Comparison of ENCODE assay signal across 7 mouse cellular contexts in genomic region chr8:44938643-44938979, GRCm38 (mm10). TPM values are rescaled to one million over a fixed set of nuclear protein-coding genes. Genes with fewer than 3 reads are reported as not detected.
A peak's percentile ranks its signal among the peaks of the same experiment; 100 is the strongest.
DNase-seq lines count a peak whose midpoint lies in the region; ATAC-seq and TF ChIP-seq lines count a peak whose summit lies in the region.

No protein-coding gene starts in this region.

- no peaks in the 10 kb centered on the region for H3K27me3 ChIP-seq in lung, embryonic 14.5 days (ENCODE audit: insufficient read depth, low read length)
- H3K27me3 ChIP-seq in forebrain, embryonic 10.5 days (ENCODE audit: poor library complexity, severe bottlenecking): peaks cover 2% of the 10 kb centered on the region
- H3K27me3 ChIP-seq in limb, embryonic 10.5 days (ENCODE audit: low read depth, poor library complexity, severe bottlenecking): peaks cover 6% of the 10 kb centered on the region; the same call in 1 of the 2 replicates

- H3K4me3 ChIP-seq in lung, embryonic 14.5 days (ENCODE audit: low read depth, low read length): peak overlapping the region; percentile 68
- H3K4me3 ChIP-seq in forebrain, embryonic 10.5 days: peak overlapping the region; percentile 81
- peak overlapping the region; percentile 79 for H3K4me3 ChIP-seq in limb, embryonic 10.5 days
- peak overlapping the region; percentile 80 for H3K4me3 ChIP-seq in olfactory bulb, adult 2 months (ENCODE audit: insufficient read depth, low read depth, low read length)

- under 1% methylated on average over 12 of the region's 12 CpGs for WGBS in lung, embryonic 14.5 days
- under 1% methylated on average over 12 of the region's 12 CpGs for whole genome bisulfite sequencing in forebrain, embryonic 10.5 days
- under 1% methylated on average over 12 of the region's 12 CpGs for WGBS in limb, embryonic 10.5 days
- WGBS in olfactory bulb, adult 2 months: 2% methylated on average over 12 of the region's 12 CpGs

- TF ChIP-seq POLR2A in olfactory bulb, adult 2 months (IDR thresholded peaks at IDR 0.05; ENCODE audit: insufficient read depth, low read depth, low read length): no peak

- no peaks in the 10 kb centered on the region for H3K9me3 ChIP-seq in lung, embryonic 14.5 days (ENCODE audit: low read depth, low read length)
- peaks cover 3% of the 10 kb centered on the region; the same call in 1 of the 2 replicates for H3K9me3 ChIP-seq in forebrain, embryonic 10.5 days
- H3K9me3 ChIP-seq in limb, embryonic 10.5 days (replicated peaks): no peaks in the 10 kb centered on the region

- H3K36me3 ChIP-seq in lung, embryonic 14.5 days (ENCODE audit: insufficient read depth): no peaks in the 10 kb centered on the region
- H3K36me3 ChIP-seq in forebrain, embryonic 10.5 days (replicated peaks): peaks cover 33% of the 10 kb centered on the region
- H3K36me3 ChIP-seq in limb, embryonic 10.5 days: peaks cover 15% of the 10 kb centered on the region

- no peak for TF ChIP-seq CTCF in lung, embryonic 14.5 days (IDR thresholded peaks at IDR 0.05; ENCODE audit: low read depth)
- no peak for TF ChIP-seq CTCF in olfactory bulb, adult 2 months (IDR thresholded peaks at IDR 0.05; ENCODE audit: insufficient read depth, low read depth, low read length)

- ATAC-seq in lung, embryonic 14.5 days (ENCODE audit: insufficient read depth): no peak

- H3K27ac ChIP-seq in lung, embryonic 14.5 days (ENCODE audit: low read depth): peak overlapping the region; percentile 93
- H3K27ac ChIP-seq in forebrain, embryonic 10.5 days: peak overlapping the region; percentile 96
- peak overlapping the region; percentile 95 for H3K27ac ChIP-seq in limb, embryonic 10.5 days
- H3K27ac ChIP-seq in olfactory bulb, adult 2 months (ENCODE audit: insufficient read depth, low read depth, low read length): no peak overlapping the region

- H3K9ac ChIP-seq in lung, embryonic 14.5 days: peak overlapping the region; percentile 75

- peak; percentile 71 for DNase-seq in lung, embryonic 14.5 days
- no peak for DNase-seq in lung, postnatal 4 days
- DNase-seq in forebrain, embryonic 10.5 days (ENCODE audit: extremely low spot score, low spot score): no peak
- no peak for DNase-seq in limb, embryonic 10.5 days (ENCODE audit: low spot score)
- no peak for DNase-seq in thymus, postnatal 0 days (ENCODE audit: low spot score)
- DNase-seq in cerebellum, adult 11-12 months: no peak

- H3K4me2 ChIP-seq in lung, embryonic 14.5 days: peak overlapping the region; percentile 82

- H3K4me1 ChIP-seq in lung, embryonic 14.5 days (ENCODE audit: insufficient read depth): no peaks in the 10 kb centered on the region
- peaks cover 33% of the 10 kb centered on the region for H3K4me1 ChIP-seq in forebrain, embryonic 10.5 days
- peaks cover 34% of the 10 kb centered on the region for H3K4me1 ChIP-seq in limb, embryonic 10.5 days
- H3K4me1 ChIP-seq in olfactory bulb, adult 2 months (ENCODE audit: control insufficient read depth, insufficient read depth, low read length): peaks cover 17% of the 10 kb centered on the region

RNA-seq across cellular contexts. Expression of gene Fat1, which starts 3.4 kb away (rescaled TPM):
- 30.6 and 32.1 TPM in 2 replicates for polyA plus RNA-seq in lung, embryonic 14.5 days (2014; fragmentation: Nextera tagmentation; extraction: Ambion mirVana)
- 20.3 and 20.5 TPM in 2 replicates for polyA plus RNA-seq in forebrain, embryonic 10.5 days (2016; fragmentation: Nextera tagmentation; extraction: Ambion mirVana)
- 17.2 and 20.1 TPM in 2 replicates for polyA plus RNA-seq in limb, embryonic 10.5 days (2016; fragmentation: Nextera tagmentation; extraction: Ambion mirVana)
- 137 TPM in 1 of 2 replicates, not detected in the other for polyA plus RNA-seq in olfactory bulb, adult 2 months (2012; ENCODE audit: insufficient read depth, insufficient read length, low replicate concordance, missing spikeins)
- polyA plus RNA-seq in thymus, postnatal 0 days (2015; fragmentation: Nextera tagmentation; extraction: Ambion mirVana): 2.3 TPM in 2 replicates
